Mouse (Mus musculus) mature B cell (primary cell): ENCODE measurements at regions not wholly inside any gene's neighbourhood (a gene's known extent, or its start where the extent isn't known, plus 50 kb on each side); places are given as distances from the start of the nearest gene placed in this dataset.

Experiments used
- in situ Hi-C: fragments of 300-500 bp; cut with MboI; formaldehyde crosslinking; loops from 2 replicates; pipeline ENCODE4 v1.14.3; 2019

DNA sequence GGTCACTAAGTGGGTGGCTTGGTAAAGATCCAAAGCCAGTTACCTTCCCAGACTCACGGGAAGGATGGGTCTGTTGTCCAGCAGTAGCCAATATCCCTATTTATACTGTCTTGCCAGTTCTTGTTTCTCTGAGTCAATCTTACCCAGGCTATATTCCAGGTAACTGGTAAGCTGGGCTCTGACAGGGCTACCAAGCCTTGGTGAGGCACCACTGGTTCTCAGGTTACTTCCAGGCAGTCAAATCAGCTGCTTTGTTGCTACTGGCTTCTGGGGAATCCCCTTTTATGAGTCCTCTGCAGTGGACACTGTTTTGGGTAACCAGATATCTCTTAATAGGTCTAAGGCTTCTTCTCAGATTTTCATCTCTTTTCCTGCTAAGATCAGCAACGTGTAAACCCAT is 178.8 kb upstream of the Nampt start:
- in situ Hi-C loops: no loop called here

DNA sequence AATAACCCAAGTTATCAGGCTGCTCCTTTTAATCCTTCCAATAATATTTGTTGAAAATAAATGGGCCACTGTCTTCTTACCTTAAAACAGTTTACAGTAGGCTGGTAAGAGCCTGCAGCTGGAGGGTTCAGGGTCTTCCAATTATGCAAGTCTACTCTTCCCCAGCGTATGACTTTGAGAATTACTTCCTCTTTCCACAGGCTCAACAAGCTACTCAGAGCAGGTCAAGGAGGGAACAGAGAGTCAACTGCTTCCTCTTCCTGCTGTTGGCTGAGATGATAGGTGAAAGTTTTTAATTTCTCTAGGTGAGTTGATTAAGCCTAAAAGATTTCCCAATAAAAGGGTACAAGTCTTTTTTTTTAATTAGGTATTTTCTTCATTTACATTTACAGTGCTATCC is 176.9 kb upstream of the Nampt start:
- in situ Hi-C loops: no loop called here

DNA sequence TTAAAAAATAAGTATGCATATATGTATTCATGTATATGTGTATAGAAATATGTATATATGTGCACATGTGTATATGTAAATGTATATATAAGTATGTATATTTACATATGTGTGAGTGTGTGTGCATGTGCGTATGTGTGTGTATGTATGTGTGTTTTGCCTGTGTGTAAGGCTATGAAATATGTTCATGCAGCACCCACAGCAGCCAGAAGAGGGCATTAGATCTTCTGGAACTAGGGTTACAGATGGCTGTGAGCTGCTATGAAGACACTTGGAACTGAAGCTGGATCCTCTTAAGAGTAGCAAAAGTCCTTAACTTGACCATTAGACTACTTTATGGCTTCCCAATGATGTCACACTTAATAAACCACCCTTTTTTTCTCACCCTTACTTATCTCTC is 166.2 kb upstream of the Nampt start:
- in situ Hi-C loops: no loop called here

- in situ Hi-C loops: no loop called here
These were observed 163.2 kb upstream of the Nampt start for GRCm38 (mm10) chr12:32656194-32656593.

DNA sequence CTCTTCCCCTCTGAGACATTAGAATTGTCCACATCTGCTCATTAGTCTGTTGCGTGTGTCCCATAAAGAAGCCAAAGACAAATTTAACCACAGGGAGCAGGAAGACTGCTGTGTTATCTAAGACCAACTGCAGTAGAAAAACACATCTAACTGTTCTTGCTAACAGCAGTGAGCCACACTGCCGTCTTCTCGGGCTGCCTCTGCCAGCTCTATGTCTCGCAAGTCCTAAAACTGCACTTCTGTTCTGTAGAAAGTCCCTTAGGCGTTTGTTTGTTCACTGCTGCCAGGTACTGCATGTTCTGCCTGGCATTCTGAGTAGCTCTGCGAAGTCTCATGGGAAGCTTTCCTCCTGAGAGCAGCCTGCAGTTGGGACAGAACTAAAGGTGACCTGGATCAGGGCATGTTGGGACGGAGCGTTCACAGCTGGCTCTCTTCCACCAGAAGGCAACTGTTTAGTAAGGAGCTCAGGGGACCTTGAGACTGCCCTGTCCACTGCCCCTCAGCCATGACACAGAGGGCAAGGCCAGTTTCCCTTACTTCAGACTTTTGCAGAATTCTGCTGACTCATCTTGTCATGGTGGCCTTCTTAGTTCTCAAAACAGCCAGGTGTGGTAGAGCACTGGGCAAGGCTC is 157.4 kb upstream of the Nampt start:
- in situ Hi-C loops: no loop called here

DNA sequence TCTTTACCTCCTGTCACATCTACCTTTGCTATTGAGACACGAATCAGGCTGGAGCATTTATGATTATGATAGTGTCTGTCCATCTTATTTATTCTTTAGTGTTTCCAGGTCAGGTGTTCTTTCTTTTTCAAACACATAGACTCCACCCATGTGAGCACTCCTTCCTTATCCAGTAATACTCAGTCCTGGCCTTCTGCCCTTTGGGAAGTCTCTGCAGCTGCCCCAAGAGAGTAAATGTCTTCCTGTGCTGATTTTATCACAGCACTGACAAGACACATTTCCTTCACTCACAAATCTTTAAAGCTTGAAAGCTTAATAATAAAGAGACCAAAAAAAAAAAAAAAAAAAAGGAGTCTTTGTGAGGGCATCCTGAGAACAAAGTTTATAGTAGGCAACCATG is 153.3 kb upstream of the Nampt start:
- in situ Hi-C loops: no loop called here

DNA sequence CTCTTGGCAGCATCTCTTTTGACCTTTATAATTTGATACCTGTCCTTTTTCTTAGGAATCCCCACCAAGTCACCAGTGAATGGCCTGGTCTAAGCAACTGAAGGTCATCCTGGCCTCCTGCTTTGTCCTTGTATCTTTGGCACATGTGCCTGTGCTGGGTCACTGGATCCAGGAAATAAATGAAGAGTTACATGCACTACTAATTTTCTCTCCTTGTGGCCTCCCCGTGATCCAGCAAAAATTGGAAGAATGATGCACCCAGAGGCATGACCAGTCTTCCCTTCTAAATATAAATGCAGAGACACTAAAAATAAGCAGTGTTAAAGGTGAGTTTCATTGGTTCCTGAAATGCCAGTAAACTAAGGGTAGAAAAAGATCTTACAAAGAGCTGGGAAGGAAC is 141.4 kb upstream of the Nampt start:
- in situ Hi-C loops: no loop called here

DNA sequence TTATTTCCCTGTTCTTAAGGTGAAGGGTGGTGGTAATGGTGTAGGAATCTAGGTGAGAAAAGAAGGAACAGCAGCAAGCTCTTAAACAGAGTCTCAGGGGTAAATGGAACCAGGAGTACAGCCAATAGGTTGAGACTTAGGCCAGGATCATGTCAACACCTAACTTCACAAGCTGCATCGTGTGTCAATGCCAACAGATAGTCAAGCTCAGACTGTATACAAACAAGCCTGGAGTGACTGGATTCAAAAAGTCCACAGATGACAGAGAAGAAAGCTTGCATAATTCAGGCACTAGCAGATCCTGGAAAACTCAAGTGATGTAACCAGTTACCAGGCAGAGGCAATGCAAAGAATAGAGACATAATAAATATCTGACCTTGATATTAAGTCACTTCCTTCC is 140.6 kb upstream of the Nampt start:
- in situ Hi-C loops: no loop called here

DNA sequence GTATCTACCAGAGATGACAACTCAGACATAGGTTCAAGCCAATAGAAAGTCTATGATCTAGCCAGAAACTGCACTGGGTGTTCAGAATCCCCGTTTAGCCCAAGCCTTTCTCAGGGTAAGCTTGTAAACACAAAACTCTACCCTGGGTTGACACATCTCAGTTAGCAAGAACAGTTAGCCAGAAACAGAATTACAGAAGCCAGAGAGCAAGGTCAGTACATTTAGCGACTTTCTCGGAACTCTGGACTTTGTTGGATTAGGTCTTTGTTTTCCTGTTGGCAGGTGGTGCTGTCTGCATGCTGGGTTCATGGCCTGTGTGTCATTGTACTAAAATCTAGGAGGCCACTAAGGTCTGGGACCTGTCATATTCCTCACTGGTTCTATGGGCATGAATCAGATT is 137.4 kb upstream of the Nampt start:
- in situ Hi-C loops: no loop called here

GRCm38 (mm10) chr12:32683375-32683774 is 136.0 kb upstream of the Nampt start:
- in situ Hi-C loops: no loop called here

GRCm38 (mm10) chr12:32685788-32686385 is 133.5 kb upstream of the Nampt start:
- in situ Hi-C loops: no loop called here

DNA sequence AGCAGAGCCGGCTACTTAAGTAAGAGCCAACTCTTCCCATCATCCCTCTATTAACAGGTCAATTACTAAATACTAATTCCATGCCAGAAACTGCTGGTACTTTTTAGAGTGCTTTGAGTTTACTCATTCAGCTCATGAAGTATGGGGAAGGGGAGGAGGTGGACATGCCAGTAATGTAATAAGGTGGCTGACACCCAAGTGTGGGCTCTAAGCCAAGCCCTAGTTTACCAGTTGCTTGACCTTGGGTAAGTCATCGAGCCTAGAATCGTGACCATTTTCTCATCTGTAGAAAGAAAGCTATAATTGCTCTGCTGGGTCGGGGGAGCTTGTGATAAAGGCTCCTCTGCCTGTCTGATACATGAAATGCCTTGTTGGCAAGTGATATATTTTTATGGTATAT is 130.0 kb upstream of the Nampt start:
- in situ Hi-C loops: no loop called here

- in situ Hi-C loops: no loop called here
These were observed 129.2 kb upstream of the Nampt start for GRCm38 (mm10) chr12:32690096-32690495.

- in situ Hi-C loops: no loop called here
These were observed 127.1 kb upstream of the Nampt start for GRCm38 (mm10) chr12:32692081-32692819.

DNA sequence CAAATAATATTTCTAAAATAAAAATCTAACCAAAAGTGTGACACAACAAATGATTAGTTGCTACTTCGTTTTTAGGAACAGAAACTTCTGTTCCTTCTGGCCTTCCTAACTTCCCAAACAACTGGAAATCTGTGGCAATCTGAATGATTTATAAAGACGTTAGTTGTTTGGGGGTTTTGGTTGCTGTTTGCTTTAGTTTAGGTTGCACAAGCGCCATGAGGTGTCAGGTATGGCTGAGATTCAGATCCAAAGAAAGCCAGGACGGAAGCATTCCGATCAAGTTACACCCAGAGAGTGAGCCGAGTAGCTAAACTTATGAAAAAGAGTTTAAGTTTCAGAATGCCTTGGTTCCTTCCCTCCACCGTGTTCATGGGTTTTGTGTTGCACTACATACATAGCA is 126.4 kb upstream of the Nampt start:
- in situ Hi-C loops: no loop called here

GRCm38 (mm10) chr12:32693678-32694077 is 125.7 kb upstream of the Nampt start:
- in situ Hi-C loops: no loop called here

DNA sequence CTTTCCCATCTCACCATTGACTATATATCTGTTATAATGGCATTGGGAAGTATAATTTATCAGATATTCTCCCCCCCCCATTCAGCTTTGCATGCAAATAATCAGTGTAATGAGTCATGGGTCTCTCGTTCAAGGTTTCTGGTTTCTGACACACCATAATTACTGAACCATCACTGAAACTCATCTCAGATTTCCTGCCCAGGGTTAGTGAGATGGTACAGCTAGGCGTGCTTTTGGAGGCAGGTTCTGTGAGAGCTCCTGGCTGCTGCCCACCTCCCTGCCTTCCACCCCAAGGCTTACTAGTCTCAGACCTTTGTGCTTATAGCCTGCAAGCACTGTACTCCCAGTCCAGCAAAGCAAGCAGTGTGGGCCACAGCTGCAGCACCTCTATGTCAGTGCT is 122.5 kb upstream of the Nampt start:
- in situ Hi-C loops: no loop called here

DNA sequence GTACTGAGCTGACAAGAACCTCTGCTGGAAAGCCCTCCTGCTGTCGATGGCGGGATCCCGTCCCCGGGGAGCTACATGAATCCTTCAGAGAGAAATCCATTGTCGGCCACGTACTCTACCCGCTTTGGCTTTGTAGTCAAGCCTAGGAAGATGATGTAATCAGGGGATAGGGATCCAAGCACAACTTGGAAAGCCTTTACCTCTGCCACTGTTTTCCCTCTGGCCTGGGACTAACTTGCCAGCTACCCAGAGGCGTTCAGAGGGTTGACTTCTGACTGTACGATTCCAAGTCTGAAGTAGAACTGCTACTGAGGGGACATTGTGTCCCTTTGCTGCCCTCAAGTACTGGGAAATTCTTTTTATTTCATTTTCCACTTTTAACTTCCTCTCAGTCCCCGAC is 110.2 kb upstream of the Nampt start:
- in situ Hi-C loops: no loop called here

- in situ Hi-C loops: no loop called here
These were observed 102.0 kb upstream of the Nampt start for GRCm38 (mm10) chr12:32717129-32717921.

DNA sequence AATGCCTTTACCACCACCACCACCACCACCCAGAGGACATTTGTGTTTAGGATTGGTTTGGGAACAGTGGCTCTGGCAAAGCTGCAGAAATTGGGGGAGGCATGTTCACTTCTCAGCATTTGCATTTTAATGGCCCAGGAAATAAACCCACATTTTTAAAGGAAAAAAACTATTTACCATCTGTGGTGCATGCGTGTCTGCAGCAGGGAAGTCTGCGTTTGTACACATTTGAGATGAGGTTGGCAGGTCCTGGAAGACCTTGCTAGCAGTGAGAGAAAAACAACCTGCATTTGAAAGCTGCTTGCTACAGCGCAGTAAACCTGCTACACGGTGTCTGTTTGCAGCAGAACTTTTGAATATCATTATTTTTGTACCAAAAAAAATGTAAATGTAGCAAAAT is 100.1 kb upstream of the Nampt start:
- in situ Hi-C loops: no loop called here

GRCm38 (mm10) chr12:32724451-32725188 is 94.7 kb upstream of the Nampt start:
- in situ Hi-C loops: no loop called here

- in situ Hi-C loops: no loop called here
These were observed 91.8 kb upstream of the Nampt start for GRCm38 (mm10) chr12:32727539-32727938.
